Mouse (Mus musculus) CH12.LX (cell line): ENCODE data around the gene Ube2f.

ENCODE experiments used
- CTCF ChIP-seq, 2 experiments: IDR thresholded peaks in 1 of 2; conservative IDR thresholded peaks in 1 of 2; 2 replicates each; pipeline ENCODE4 v1.5.1; 2011 to 2012; ENCODE audit warnings: low read depth in 2 of 2, low read length in 2 of 2, improper control_type of control experiment in 1 of 2, inconsistent platforms in 1 of 2, mild to moderate bottlenecking in 1 of 2, moderate library complexity in 1 of 2
- JUN ChIP-seq: IDR thresholded peaks from 2 replicates; pipeline ENCODE4 v1.6.1; 2011; ENCODE audit warnings: low read depth, mild to moderate bottlenecking, low read length, improper control_type of control experiment, moderate library complexity; ENCODE audit not compliant: insufficient read depth
- JUND ChIP-seq: conservative IDR thresholded peaks from 2 replicates; pipeline ENCODE4 v1.6.1; 2011; ENCODE audit warnings: low read depth, low read length, improper control_type of control experiment
- MAFK ChIP-seq: IDR thresholded peaks from 2 replicates; pipeline ENCODE4 v1.6.1; 2011; ENCODE audit warnings: low read length, improper control_type of control experiment; ENCODE audit not compliant: insufficient replicate concordance
- MYC ChIP-seq: IDR thresholded peaks from 2 replicates; pipeline ENCODE4 v1.6.1; 2011; ENCODE audit warnings: low read depth, mild to moderate bottlenecking, improper control_type of control experiment, low read length
- POLR2A ChIP-seq: IDR thresholded peaks from 2 replicates; pipeline ENCODE4 v1.6.1; 2011; ENCODE audit warnings: low read depth, mild to moderate bottlenecking, improper control_type of control experiment, low read length
- POLR2AphosphoS2 ChIP-seq: IDR thresholded peaks from 2 replicates; pipeline ENCODE4 v1.6.1; 2011; ENCODE audit warnings: low read depth, low read length, improper control_type of control experiment
- ZC3H11A ChIP-seq: IDR thresholded peaks from 2 replicates; pipeline ENCODE4 v1.6.1; 2012; ENCODE audit warnings: low read depth, mild to moderate bottlenecking, inconsistent platforms, low read length, improper control_type of control experiment

DNA sequence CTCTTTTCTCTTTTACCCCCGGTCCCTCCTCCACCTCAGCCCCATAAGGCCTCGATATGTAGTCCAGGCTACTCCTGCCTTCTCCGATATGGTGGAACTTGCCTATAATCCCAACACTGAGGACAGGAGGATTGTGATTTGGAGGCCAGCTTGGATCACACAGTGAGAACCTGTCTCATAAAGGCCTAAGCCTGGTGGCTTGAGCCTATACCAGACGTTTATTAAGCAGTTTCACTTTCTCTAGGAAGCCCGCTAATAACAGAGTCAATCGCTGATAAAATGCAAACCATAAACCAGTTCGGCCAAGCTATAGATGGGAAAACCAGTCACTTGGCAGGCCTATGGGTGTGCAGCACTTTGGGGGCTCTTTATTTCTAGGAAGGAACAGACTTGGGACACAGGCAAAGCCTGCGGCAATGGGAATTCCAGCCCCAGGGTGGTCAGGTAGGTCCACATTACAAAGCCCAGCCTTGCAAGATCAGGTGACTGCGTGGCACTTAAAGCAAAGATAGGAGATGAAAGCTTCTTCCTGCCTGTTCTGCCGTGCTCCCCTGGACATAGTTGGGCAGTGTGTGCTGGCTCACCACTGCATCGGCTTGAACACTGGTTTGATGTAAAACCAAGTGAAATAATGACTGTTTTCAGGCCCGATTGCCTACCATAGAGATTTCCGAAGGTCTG, 49.1 kb downstream of the Ube2f start:
- TF ChIP-seq MYC: no peak
- TF ChIP-seq ZC3H11A: no peak
- no peak for TF ChIP-seq POLR2AphosphoS2
- no peak for TF ChIP-seq CTCF (conservative IDR thresholded peaks at IDR 0.05 in 1 of 2, IDR thresholded peaks at IDR 0.05 in 1 of 2; ENCODE audit: low read depth in 2 of 2, low read length in 2 of 2)
- TF ChIP-seq MAFK: no peak
- TF ChIP-seq POLR2A: no peak
- no peak for TF ChIP-seq JUND
- TF ChIP-seq JUN: no peak
